Mouse (Mus musculus): ENCODE results near the gene Gm10799. TPM values are rescaled to one million over a fixed set of nuclear protein-coding genes. Genes with fewer than 3 reads are reported as not detected.

Gm10799 gene
- polyA plus RNA-seq, 1 experiment from 2014 or later = not detected

GRCm38 (mm10) chr2:104035595-104035994 lies 32.8 kb downstream of the Gm10799 start:
- Histone ChIP-seq H3K36me3 (peaks cover 33% of the 10 kb centered on the region), H3K4me1 (no peaks in the 10 kb centered on the region), H3K9me3 (no peaks in the 10 kb centered on the region), H3K4me3 (no peak overlapping the region), H3K4me2 (no peak overlapping the region), H3K9ac (no peak overlapping the region), H3K27ac (no peak overlapping the region), H3K27me3 (no peaks in the 10 kb centered on the region)
- ATAC-seq (ENCODE audit: borderline replicate concordance, extremely low read depth, low FRiP score, low TSS enrichment) = no peak
- WGBS = 81% methylated on average over 6 of the region's 6 CpGs

DNA sequence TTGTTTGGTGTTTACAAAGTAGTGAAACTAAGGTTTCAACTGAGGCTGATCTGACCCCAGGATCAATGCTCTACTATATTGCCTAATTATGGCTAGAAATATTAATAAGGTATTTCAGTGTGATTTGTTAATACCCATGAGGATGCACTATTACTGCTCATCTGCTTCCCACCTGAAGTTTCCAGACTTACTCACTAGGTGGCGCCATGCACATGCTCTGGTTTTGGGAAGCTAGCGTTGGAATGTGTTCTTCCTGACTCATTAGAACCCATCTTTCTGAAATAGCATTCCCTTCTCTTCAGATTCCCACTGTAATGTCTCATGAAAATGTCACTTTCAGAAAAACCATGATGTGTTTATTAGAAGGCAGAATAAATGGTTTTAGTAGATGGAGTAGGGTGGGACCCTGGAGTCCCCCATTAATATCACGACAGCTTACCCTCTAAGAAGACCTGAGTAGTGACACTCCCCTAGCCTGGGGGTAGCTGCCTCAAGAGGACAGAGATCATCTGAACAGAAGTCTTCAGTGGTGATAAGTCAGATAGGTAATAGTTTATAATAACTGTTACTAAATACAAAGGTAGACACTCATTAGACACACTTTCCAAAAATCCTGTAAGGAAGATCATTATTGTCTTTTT lies 33.4 kb downstream of the Gm10799 start:
- WGBS = 29% methylated on average over 3 of the region's 3 CpGs
- H3K9ac ChIP-seq = no peak overlapping the region
- no peaks in the 10 kb centered on the region for H3K27me3 ChIP-seq
- 0 out of 2 replicates have a peak, but pooled peaks cover 2% of the 10 kb centered on the region for H3K4me1 ChIP-seq
- H3K9me3 ChIP-seq = no peaks in the 10 kb centered on the region
- H3K4me2 ChIP-seq = no peak overlapping the region
- no peak overlapping the region for H3K4me3 ChIP-seq
- peaks cover 33% of the 10 kb centered on the region for H3K36me3 ChIP-seq
- no peak for ATAC-seq (ENCODE audit: borderline replicate concordance, extremely low read depth, low FRiP score, low TSS enrichment)
- no peak overlapping the region for H3K27ac ChIP-seq

DNA sequence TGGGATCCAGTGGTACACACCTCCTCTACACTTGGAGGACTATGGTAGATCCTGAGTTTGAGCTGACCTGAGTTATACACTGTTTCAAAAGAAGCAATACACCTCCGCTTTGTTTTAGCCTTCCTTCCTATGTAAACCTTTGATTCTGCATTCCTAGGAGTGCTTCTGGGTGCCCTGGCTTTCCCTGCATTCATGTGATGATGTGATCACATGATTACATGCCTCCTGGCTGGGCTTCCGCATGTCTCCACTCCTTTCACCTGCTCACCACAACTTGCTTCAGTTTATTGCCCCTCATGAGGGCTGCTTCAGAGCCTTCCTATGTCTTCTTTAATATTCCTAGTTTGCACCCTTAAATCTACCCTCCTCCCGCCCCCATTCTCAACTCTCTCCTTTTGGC lies 36.3 kb downstream of the Gm10799 start:
- no peak for ATAC-seq (ENCODE audit: borderline replicate concordance, extremely low read depth, low FRiP score, low TSS enrichment)
- Histone ChIP-seq H3K9ac (no peak overlapping the region), H3K27ac (no peak overlapping the region), H3K27me3 (no peaks in the 10 kb centered on the region), H3K36me3 (peaks cover 26% of the 10 kb centered on the region; the same call in 1 of the 2 replicates), H3K4me1 (peaks cover 19% of the 10 kb centered on the region), H3K4me2 (no peak overlapping the region), H3K4me3 (no peak overlapping the region), H3K9me3 (no peaks in the 10 kb centered on the region)
- 87% methylated on average over 3 of the region's 3 CpGs for WGBS

DNA sequence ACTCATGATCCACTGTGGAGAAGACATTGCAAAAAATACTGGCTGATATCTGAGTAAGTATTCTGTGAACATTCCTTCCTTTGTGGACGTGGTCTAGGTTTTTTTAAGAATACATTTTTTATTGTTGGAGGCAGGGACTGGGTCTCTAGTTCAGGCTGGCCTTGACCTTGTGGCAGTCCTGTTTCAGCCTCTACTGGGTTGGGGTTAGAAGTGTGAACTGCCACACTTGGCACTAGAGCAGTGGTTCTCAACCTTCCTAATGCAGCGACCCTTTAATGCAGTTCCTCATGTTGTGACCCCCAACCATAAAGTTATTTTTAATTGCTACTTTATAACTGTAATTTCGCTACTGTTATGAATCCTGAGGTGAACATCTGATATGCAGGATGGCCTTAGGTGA lies 38.0 kb downstream of the Gm10799 start:
- Histone ChIP-seq H3K4me1 (peaks cover 19% of the 10 kb centered on the region), H3K27me3 (no peaks in the 10 kb centered on the region), H3K27ac (no peak overlapping the region), H3K36me3 (peaks cover 13% of the 10 kb centered on the region; the same call in 1 of the 2 replicates), H3K4me2 (no peak overlapping the region), H3K9ac (no peak overlapping the region), H3K4me3 (no peak overlapping the region), H3K9me3 (no peaks in the 10 kb centered on the region)
- no peak for ATAC-seq (ENCODE audit: borderline replicate concordance, extremely low read depth, low FRiP score, low TSS enrichment)
- whole genome bisulfite sequencing = 76% methylated on average over 3 of the region's 3 CpGs

- no peak for ATAC-seq (ENCODE audit: borderline replicate concordance, extremely low read depth, low FRiP score, low TSS enrichment)
- peaks cover 19% of the 10 kb centered on the region for H3K4me1 ChIP-seq
- H3K27me3 ChIP-seq = no peaks in the 10 kb centered on the region
- H3K27ac ChIP-seq = no peak overlapping the region
- peak overlapping the region; percentile 98; the same call in 1 of the 2 replicates for H3K9ac ChIP-seq
- peak overlapping the region; percentile 97 for H3K4me3 ChIP-seq
- H3K9me3 ChIP-seq = no peaks in the 10 kb centered on the region
- peak overlapping the region; percentile 71 for H3K4me2 ChIP-seq
- 49% methylated on average over 2 of the region's 2 CpGs for WGBS
- peaks cover 11% of the 10 kb centered on the region; the same call in 1 of the 2 replicates for H3K36me3 ChIP-seq
Observed at GRCm38 (mm10) chr2:104029074-104029473, 39.3 kb downstream of the Gm10799 start.

GRCm38 (mm10) chr2:104028139-104028723 lies 40.1 kb downstream of the Gm10799 start, which contains the start of gene 4931422A03Rik:
Gene 4931422A03Rik (minus strand): TSS chr2:104028361.
- peak within 1 kb of the TSS; percentile 71 for H3K4me2 ChIP-seq
- H3K9ac ChIP-seq = peak within 1 kb of the TSS; percentile 98
- peak within 1 kb of the TSS; percentile 74 for H3K27ac ChIP-seq
- peaks cover 5% of the 10 kb centered on the region; the same call in 1 of the 2 replicates for H3K36me3 ChIP-seq
- H3K4me3 ChIP-seq = peak within 1 kb of the TSS; percentile 97
- peaks cover 19% of the 10 kb centered on the region for H3K4me1 ChIP-seq
- WGBS = under 1% methylated on average over 31 of the region's 32 CpGs
- H3K9me3 ChIP-seq = no peaks in the 10 kb centered on the region
- no peaks in the 10 kb centered on the region for H3K27me3 ChIP-seq
- peak; percentile 68 for ATAC-seq (ENCODE audit: borderline replicate concordance, extremely low read depth, low FRiP score, low TSS enrichment)

GRCm38 (mm10) chr2:104027458-104028138 lies 40.8 kb downstream of the Gm10799 start, which contains the start of gene Fbxo3:
Gene Fbxo3 (plus strand): TSS chr2:104027721.
- Histone ChIP-seq H3K27ac (peak within 1 kb of the TSS; percentile 74), H3K36me3 (peaks cover 5% of the 10 kb centered on the region; the same call in 1 of the 2 replicates), H3K4me3 (peak within 1 kb of the TSS; percentile 97), H3K9ac (peak within 1 kb of the TSS; percentile 98), H3K4me2 (peak within 1 kb of the TSS; percentile 71), H3K27me3 (no peaks in the 10 kb centered on the region), H3K9me3 (no peaks in the 10 kb centered on the region), H3K4me1 (peaks cover 19% of the 10 kb centered on the region)
- ATAC-seq (ENCODE audit: borderline replicate concordance, extremely low read depth, low FRiP score, low TSS enrichment) = peak; percentile 98
- under 1% methylated on average over 35 of the region's 44 CpGs for WGBS

DNA sequence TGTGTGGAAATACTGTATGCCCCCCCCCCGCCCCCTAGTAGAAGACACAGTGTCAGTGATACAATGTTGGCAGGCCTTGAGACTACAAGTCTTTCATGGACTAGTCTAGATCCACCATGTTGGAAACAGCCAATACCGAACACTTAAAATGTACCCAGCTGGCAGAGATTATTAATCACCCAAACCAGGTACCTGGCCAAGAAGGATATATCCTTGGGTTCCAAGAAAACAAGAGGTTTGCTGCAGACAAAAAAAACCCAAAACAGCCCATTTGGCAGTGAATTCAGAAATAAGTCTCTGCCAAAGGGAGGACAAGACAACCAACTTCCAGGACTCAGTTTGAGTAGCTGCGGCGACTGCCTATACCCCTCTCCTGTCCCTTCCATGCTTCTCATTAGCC lies 43.7 kb downstream of the Gm10799 start:
- no peak for ATAC-seq (ENCODE audit: borderline replicate concordance, extremely low read depth, low FRiP score, low TSS enrichment)
- 81% methylated on average over 4 of the region's 4 CpGs for WGBS

DNA sequence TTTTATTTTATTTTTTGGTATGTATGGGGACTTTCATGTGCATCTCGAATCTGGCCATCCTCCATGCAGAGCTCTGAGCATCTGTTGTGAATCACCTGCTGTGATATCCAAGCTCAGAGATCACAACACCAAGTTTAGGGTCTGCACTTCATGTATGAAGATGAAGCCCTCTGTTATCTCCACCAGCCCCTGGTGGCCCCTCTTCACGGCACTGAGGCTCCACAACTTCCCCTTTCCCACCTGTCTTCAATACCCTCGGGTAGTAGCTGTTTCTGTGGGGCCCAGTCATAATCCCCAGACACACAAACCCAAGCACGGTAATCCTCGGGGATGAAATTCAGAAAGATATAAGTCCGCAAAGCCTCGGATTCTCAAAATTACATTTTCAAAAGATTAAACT lies 45.3 kb downstream of the Gm10799 start:
- no peak for ATAC-seq (ENCODE audit: borderline replicate concordance, extremely low read depth, low FRiP score, low TSS enrichment)
- H3K4me3 ChIP-seq = no peak overlapping the region
- no peaks in the 10 kb centered on the region for H3K9me3 ChIP-seq
- no peaks in the 10 kb centered on the region for H3K36me3 ChIP-seq
- no peaks in the 10 kb centered on the region for H3K27me3 ChIP-seq
- no peak overlapping the region for H3K4me2 ChIP-seq
- WGBS = 73% methylated on average over 7 of the region's 7 CpGs
- no peak overlapping the region for H3K9ac ChIP-seq
- peaks cover 3% of the 10 kb centered on the region; the same call in 1 of the 2 replicates for H3K4me1 ChIP-seq
- H3K27ac ChIP-seq = no peak overlapping the region

More for the DNA sequence above, 43.7 kb downstream of the Gm10799 start:
- H3K27ac ChIP-seq = no peak overlapping the region
- no peaks in the 10 kb centered on the region for H3K9me3 ChIP-seq
- H3K36me3 ChIP-seq = no peaks in the 10 kb centered on the region
- H3K4me1 ChIP-seq = peaks cover 14% of the 10 kb centered on the region
- no peak overlapping the region for H3K9ac ChIP-seq
- H3K27me3 ChIP-seq = no peaks in the 10 kb centered on the region
- no peak overlapping the region for H3K4me2 ChIP-seq
- no peak overlapping the region for H3K4me3 ChIP-seq

Other genes with a start within 250 kb of the Gm10799 start
- 35.1 and 38.2 TPM in 2 replicates for gene Lmo2, start 110.6 kb downstream of the Gm10799 start, polyA plus RNA-seq (2015; fragmentation: Nextera tagmentation; extraction: Ambion mirVana)
- gene Fbxo3, start 40.8 kb downstream of the Gm10799 start, polyA plus RNA-seq (2015; fragmentation: Nextera tagmentation; extraction: Ambion mirVana) = 58.4 and 62.4 TPM in 2 replicates
- 2.6 and 2.8 TPM in 2 replicates for gene 4931422A03Rik, start 40.2 kb downstream of the Gm10799 start, polyA plus RNA-seq (2015; fragmentation: Nextera tagmentation; extraction: Ambion mirVana)
- not detected in 2 replicates for gene Gm10912, start 2.7 kb downstream of the Gm10799 start, polyA plus RNA-seq (2015; fragmentation: Nextera tagmentation; extraction: Ambion mirVana)
- gene Cd59b, start 1.3 kb upstream of the Gm10799 start, polyA plus RNA-seq (2015; fragmentation: Nextera tagmentation; extraction: Ambion mirVana) = 5.5 and 6.0 TPM in 2 replicates
- gene Cd59a, start 27.3 kb upstream of the Gm10799 start, polyA plus RNA-seq (2015; fragmentation: Nextera tagmentation; extraction: Ambion mirVana) = 21.5 and 23.8 TPM in 2 replicates
- gene A930018P22Rik, start 54.2 kb upstream of the Gm10799 start, polyA plus RNA-seq (2015; fragmentation: Nextera tagmentation; extraction: Ambion mirVana) = not detected in 2 replicates